Mouse (Mus musculus) hindbrain, embryonic 16.5 days (tissue): ENCODE results near the gene Pecam1. TPM values are rescaled to one million over a fixed set of nuclear protein-coding genes. Genes with fewer than 3 reads are reported as not detected.
"Not testable (repeated sequence)": the region's sequence is repeated elsewhere in the genome, so short reads cannot be mapped to it uniquely, and the experiment has no call there.

Source experiments
- ATAC-seq: fragments of 200-750 bp; cut with Nextera tagmentation; 2 replicates; pipeline ENCODE4 v1.8.0; 2017; ENCODE audit warnings: moderate TSS enrichment, moderate library complexity
- H3K27ac ChIP-seq: fragments of 300-500 bp; sonication (generic); 2 replicates; pipeline ENCODE4 v1.5.1; 2014; ENCODE audit warnings: low read depth, mild to moderate bottlenecking, control low read depth, low read length, moderate library complexity
- H3K27me3 ChIP-seq: fragments of 300-500 bp; sonication (generic); replicated peaks from 2 replicates; pipeline ENCODE4 v1.6.1; 2014; ENCODE audit warnings: low read length; ENCODE audit not compliant: control insufficient read depth, insufficient read depth
- H3K36me3 ChIP-seq: fragments of 300-500 bp; sonication (generic); 2 replicates; pipeline ENCODE4 v1.6.1; 2014; ENCODE audit warnings: mild to moderate bottlenecking, low read length, moderate library complexity, mixed read lengths; ENCODE audit not compliant: control insufficient read depth, insufficient read depth
- H3K4me1 ChIP-seq: fragments of 300-500 bp; sonication (generic); 2 replicates; pipeline ENCODE4 v1.6.1; 2014; ENCODE audit warnings: low read depth, low read length; ENCODE audit not compliant: control insufficient read depth, insufficient read depth
- H3K4me2 ChIP-seq: fragments of 300-500 bp; sonication (generic); 2 replicates; pipeline ENCODE4 v1.6.1; 2014; ENCODE audit warnings: mild to moderate bottlenecking, low read length, control low read depth, moderate library complexity
- H3K4me3 ChIP-seq: fragments of 300-500 bp; sonication (generic); 2 replicates; pipeline ENCODE4 v1.5.1; 2014; ENCODE audit warnings: mild to moderate bottlenecking, low read length, control low read depth, moderate library complexity
- H3K9ac ChIP-seq: fragments of 300-500 bp; sonication (generic); 2 replicates; pipeline ENCODE4 v1.6.1; 2014; ENCODE audit warnings: low read depth, mild to moderate bottlenecking, control low read depth, low read length, moderate library complexity
- H3K9me3 ChIP-seq: fragments of 300-500 bp; sonication (generic); 2 replicates; pipeline ENCODE4 v1.6.1; 2014; ENCODE audit warnings: mild to moderate bottlenecking, low read length, moderate library complexity; ENCODE audit not compliant: control insufficient read depth
- WGBS: fragments of 180-500 bp; shearing (Covaris S2); extraction: QIAGEN DNeasy Blood & Tissue Kit; methylation state at CpG from one replicate; pipeline ENCODE4 v1.1.7; 2014; 5-methylcytosine and 5-hydroxymethylcytosine counted together
- polyA plus RNA-seq: library from polyadenylated mRNA; unstranded; fragments of >200 nt; fragmentation: Nextera tagmentation; extraction: Ambion mirVana; gene quantifications from 2 replicates; pipeline ENCODE4 v1.2.1, GENCODE M21; 2015

Pecam1 gene
- polyA plus RNA-seq, 1 experiment from 2014 or later, result 16.4 TPM

DNA sequence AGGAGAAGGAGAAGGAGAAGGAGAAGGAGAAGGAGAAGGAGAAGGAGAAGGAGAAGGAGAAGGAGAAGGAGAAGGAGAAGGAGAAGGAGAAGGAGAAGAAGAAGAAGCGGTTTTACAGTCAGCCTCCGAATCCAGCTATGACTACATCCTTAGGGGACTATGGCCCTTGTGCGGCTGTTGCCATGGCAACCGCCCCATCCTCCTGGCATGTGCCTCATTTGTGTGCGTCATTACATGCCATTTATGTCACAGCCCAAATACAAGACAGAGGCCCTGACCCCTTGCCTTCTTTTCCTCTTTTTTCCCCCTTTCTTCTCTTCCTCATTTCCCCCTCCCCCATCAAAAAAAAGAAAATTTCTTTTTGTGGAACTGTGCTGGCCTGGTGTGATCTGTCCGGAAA, 9.2 kb downstream of the Pecam1 start:
- H3K27ac ChIP-seq, result no peak overlapping the region

DNA sequence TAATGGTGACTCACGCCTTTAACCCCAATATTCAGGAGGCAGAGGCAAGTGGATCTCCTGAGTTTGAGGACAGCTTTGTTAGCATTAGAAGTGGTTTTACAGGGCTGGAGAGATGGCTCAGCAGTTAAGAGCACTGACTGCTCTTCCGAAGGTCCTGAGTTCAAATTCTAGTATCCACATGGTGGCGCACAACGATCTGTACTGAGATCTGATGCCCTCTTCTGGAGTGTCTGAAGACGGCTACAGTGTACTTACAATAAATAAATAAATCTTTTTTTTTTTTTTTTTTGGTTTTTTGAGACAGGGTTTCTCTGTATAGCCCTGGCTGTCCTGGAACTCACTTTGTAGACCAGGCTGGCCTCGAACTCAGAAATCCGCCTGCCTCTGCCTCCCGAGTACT, 9.7 kb downstream of the Pecam1 start:
- peaks cover 14% of the 10 kb centered on the region for H3K4me1 ChIP-seq
- H3K9ac ChIP-seq, H3K4me3 ChIP-seq, ATAC-seq, H3K27me3 ChIP-seq, H3K36me3 ChIP-seq, H3K27ac ChIP-seq, H3K4me2 ChIP-seq, H3K9me3 ChIP-seq: not testable (repeated sequence)
- 87% methylated on average over 8 of the region's 8 CpGs for WGBS

More for the DNA sequence above, 9.2 kb downstream of the Pecam1 start:
- H3K27me3 ChIP-seq, result no peaks in the 10 kb centered on the region
- H3K4me2 ChIP-seq, result no peak overlapping the region
- WGBS, result 20% methylated on average over 6 of the region's 6 CpGs
- H3K9me3 ChIP-seq, result no peaks in the 10 kb centered on the region
- peaks cover 14% of the 10 kb centered on the region for H3K4me1 ChIP-seq
- no peaks in the 10 kb centered on the region for H3K36me3 ChIP-seq
- no peak overlapping the region for H3K4me3 ChIP-seq
- H3K9ac ChIP-seq, result no peak overlapping the region
- no peak for ATAC-seq

DNA sequence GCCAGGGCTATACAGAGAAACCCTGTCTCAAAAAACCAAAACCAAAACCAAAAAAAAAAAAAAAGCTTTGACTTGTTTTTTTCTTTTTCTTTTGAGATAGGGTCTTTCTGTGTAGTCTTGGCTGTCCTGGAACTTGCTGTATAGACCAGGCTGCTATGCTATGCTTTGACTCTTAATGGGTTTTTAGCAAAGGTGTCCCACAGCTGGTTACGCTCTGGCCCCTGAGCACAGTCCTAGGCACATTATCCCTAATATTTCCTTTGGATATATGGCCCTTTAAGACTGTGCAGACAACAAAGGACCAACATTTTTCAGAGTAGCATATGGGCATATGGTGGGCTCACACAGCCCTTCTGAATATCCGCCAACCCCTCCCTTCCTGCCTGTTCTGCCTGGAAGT, 11.3 kb downstream of the Pecam1 start:
- Histone ChIP-seq H3K4me1 (peaks cover 14% of the 10 kb centered on the region), H3K4me2 (no peak overlapping the region), H3K9ac (no peak overlapping the region), H3K36me3 (no peaks in the 10 kb centered on the region), H3K9me3 (no peaks in the 10 kb centered on the region), H3K27me3 (no peaks in the 10 kb centered on the region), H3K4me3 (no peak overlapping the region), H3K27ac (no peak overlapping the region)
- ATAC-seq, result no peak
- 90% methylated on average over 2 of the region's 2 CpGs for WGBS

DNA sequence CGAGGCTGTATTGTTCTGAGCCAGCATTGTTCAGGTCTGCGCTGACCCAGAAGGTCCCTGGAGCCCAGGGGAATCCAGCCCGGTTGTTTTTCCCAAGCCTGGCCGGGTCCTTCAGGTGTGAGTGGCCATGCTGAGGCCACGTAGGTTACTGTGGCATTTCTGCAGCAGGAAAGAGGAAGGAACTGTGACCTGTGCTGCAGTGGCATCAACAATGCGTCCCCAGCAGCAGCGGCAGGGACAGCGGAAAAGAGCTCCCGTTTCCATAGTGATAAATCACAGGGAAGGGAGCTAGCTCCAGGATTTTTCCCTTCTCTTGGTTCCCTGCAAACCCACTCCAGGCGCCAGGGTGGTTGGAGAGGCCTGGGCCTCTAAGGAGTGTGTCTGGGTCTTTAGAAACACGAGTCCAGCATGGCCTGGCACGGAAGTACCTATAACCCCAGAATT, 13.2 kb downstream of the Pecam1 start:
- H3K36me3 ChIP-seq, result no peaks in the 10 kb centered on the region
- H3K4me1 ChIP-seq, result peaks cover 14% of the 10 kb centered on the region
- H3K27ac ChIP-seq, result peak overlapping the region; percentile 77
- H3K9ac ChIP-seq, result peak overlapping the region; percentile 37
- H3K27me3 ChIP-seq, result no peaks in the 10 kb centered on the region
- ATAC-seq, result peak; percentile 86
- peak overlapping the region; percentile 16 for H3K4me2 ChIP-seq
- no peak overlapping the region for H3K4me3 ChIP-seq
- 6% methylated on average over 12 of the region's 12 CpGs for WGBS
- H3K9me3 ChIP-seq, result no peaks in the 10 kb centered on the region

DNA sequence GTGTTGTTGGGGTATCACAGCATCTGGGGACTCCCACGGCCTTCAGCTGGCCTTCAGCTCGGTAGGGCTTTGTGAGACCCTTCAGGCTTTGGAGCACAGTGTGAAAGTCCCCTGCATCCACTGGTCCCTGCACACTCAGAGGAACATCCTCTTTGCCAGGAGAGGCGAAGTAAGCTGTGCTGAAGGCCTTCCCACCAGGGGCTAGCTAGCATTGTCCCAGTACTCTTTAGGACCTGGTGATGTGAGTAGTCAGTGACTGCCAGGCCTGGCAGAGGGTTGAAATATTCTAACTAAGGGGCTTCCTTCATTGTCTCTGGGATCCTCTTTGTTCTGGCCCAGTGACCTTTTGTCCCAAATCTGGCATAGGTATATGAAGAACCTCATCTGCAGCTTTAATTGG, 13.8 kb downstream of the Pecam1 start:
- Histone ChIP-seq H3K4me3 (no peak overlapping the region), H3K4me2 (no peak overlapping the region), H3K9ac (peak overlapping the region; percentile 37), H3K9me3 (no peaks in the 10 kb centered on the region), H3K36me3 (no peaks in the 10 kb centered on the region), H3K27me3 (no peaks in the 10 kb centered on the region), H3K4me1 (peaks cover 14% of the 10 kb centered on the region), H3K27ac (peak overlapping the region; percentile 77)
- ATAC-seq, result no peak
- 32% methylated on average over 3 of the region's 3 CpGs for WGBS

DNA sequence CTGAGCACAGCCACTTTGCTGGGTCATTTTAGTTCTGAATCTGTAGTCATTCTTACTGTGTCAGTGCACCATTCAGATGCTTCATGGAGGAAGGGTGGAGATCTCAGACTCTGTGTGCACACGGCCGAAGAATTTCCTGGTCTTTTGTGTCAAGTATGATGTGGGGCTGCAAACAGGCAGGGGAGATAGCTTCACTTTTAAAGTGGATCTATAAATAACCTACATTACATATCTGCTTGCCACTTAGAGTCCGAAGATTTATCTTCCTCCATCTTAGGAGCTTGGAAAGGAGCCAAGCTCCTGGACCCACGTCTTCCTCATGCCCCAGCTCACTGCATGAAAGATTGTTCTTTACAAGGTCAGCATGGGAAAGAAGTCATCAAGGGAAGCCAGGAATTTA, 19.7 kb downstream of the Pecam1 start:
- no peak overlapping the region for H3K27ac ChIP-seq
- H3K4me3 ChIP-seq, result no peak overlapping the region
- WGBS, result 79% methylated on average over 4 of the region's 4 CpGs

DNA sequence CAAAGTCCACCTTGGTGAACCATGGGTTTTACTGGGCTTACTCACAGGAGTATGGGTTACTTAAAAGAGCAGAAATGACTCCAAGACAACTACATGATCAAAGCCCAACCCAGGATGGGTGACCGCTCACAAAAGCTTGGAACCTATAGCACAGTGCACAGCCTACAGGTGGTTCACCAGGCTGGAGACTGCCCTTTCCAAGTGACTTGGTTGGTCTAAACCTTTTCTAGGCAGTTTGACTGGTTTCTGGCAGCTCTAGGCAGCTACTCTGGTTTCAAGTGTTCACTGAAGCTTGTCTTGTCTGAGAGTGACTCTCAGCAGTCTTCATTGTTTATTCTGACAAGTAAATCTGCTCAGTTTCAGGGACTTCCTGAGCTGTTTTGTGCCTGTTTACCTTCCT, 20.8 kb downstream of the Pecam1 start:
- H3K4me3 ChIP-seq, result no peak overlapping the region
- H3K9ac ChIP-seq, result no peak overlapping the region
- H3K9me3 ChIP-seq, result no peaks in the 10 kb centered on the region
- no peaks in the 10 kb centered on the region for H3K36me3 ChIP-seq
- no peak overlapping the region for H3K27ac ChIP-seq
- H3K4me2 ChIP-seq, result no peak overlapping the region
- no peaks in the 10 kb centered on the region for H3K27me3 ChIP-seq
- ATAC-seq, result no peak
- H3K4me1 ChIP-seq, result no peaks in the 10 kb centered on the region
- 100% methylated on average over 1 of the region's 1 CpGs for WGBS

More for the DNA sequence above, 19.7 kb downstream of the Pecam1 start:
- no peaks in the 10 kb centered on the region for H3K27me3 ChIP-seq
- ATAC-seq, result no peak
- no peak overlapping the region for H3K9ac ChIP-seq
- H3K4me1 ChIP-seq, result no peaks in the 10 kb centered on the region
- no peaks in the 10 kb centered on the region for H3K36me3 ChIP-seq
- no peaks in the 10 kb centered on the region for H3K9me3 ChIP-seq
- H3K4me2 ChIP-seq, result no peak overlapping the region

DNA sequence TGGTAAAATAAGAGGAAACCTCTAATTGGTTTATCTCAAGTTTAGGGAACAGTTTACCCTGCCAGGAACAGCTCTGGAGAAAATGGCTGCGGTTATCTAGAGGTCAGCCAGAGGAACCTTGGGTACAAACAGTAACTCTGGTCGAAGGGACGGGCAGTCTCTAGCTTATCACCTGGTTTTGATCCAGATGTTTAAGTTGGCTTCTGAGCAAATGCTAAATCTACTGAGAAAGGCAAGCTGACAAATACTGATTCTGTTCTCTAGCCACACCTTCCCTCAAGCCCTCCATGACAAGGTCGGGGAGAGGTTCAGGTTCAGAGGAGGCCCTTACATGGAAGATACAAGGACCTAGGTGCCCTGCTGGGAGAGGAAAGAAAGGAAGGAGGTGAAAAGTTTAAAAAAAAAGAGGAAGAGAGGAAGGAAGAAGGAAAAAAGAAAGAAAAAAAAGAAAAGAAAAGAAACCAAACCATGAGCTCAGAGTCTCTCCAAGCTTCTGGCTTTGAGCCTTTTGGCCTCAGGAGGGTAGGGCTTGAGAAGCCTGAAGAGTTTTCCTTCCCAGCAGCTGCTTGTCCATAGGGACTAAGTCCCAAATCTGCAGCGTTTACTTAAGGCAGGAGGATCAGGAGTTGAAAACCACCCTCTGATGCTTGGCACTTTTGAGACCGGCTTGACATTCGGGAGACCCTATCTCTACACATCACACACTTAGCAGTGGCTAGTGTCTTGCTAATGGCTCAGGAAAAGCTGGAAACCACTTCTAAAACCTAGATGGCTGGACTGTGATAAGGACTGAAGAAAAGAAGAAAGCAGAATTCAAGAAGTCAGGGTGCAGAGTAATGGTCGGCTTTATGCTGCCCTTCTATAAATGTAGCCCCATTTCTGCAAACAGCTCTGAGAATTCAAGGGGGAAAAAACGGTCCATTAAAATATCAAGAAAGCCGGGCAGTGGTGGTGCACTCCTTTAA, 21.7 kb downstream of the Pecam1 start:
- Histone ChIP-seq H3K9me3 (no peaks in the 10 kb centered on the region), H3K4me3 (no peak overlapping the region), H3K36me3 (no peaks in the 10 kb centered on the region), H3K4me1 (no peaks in the 10 kb centered on the region), H3K27me3 (no peaks in the 10 kb centered on the region), H3K9ac (no peak overlapping the region), H3K4me2 (no peak overlapping the region), H3K27ac (no peak overlapping the region)
- no peak for ATAC-seq
- 87% methylated on average over 10 of the region's 10 CpGs for WGBS

DNA sequence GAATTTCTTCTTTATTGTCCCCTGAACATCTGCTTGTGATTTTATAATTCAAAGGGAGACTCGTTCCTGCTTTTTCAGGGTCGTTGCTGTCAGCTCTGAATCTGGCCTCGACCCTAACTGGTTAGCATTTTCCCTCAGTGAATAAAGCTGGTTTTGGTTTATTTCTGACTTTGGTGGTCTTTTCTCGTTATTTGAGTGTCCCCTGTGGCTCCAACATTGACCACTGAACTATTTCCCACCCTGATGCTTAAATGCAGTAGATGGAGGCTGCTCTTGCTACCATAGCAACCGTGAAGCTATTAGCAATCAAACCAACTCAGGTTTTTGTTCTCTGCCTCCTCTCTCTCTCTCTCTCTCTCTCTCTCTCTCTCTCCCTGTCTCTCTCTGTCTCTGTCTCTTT, 22.5 kb downstream of the Pecam1 start:
- Histone ChIP-seq H3K4me2 (no peak overlapping the region), H3K9ac (no peak overlapping the region), H3K4me1 (no peaks in the 10 kb centered on the region), H3K27me3 (no peaks in the 10 kb centered on the region), H3K9me3 (no peaks in the 10 kb centered on the region), H3K4me3 (no peak overlapping the region), H3K36me3 (no peaks in the 10 kb centered on the region), H3K27ac (no peak overlapping the region)
- 34% methylated on average over 5 of the region's 5 CpGs for WGBS
- ATAC-seq, result no peak
